Mouse (Mus musculus): ENCODE measurements around the gene Dda1. TPM values are rescaled to one million over a fixed set of nuclear protein-coding genes. Genes with fewer than 3 reads are reported as not detected.

The Dda1 gene
- total RNA-seq, 2 experiments from 2014 or later = 19.6 to 31.4 TPM

- ATAC-seq (replicated peaks; ENCODE audit: low FRiP score, low TSS enrichment, poor library complexity, severe bottlenecking) = no peak
Observed at GRCm38 (mm10) chr8:71466198-71466597, 2.8 kb upstream of the Dda1 start.

- ATAC-seq (replicated peaks; ENCODE audit: low FRiP score, low TSS enrichment, poor library complexity, severe bottlenecking) = no peak
Observed at GRCm38 (mm10) chr8:71467201-71467600, 1.8 kb upstream of the Dda1 start.

- ATAC-seq (replicated peaks; ENCODE audit: low FRiP score, low TSS enrichment, poor library complexity, severe bottlenecking) = no peak
Observed at GRCm38 (mm10) chr8:71468001-71468400, 998 bp upstream of the Dda1 start.

GRCm38 (mm10) chr8:71469411-71469810 is 412 bp downstream of the Dda1 start:
- ATAC-seq (replicated peaks; ENCODE audit: low FRiP score, low TSS enrichment, poor library complexity, severe bottlenecking) = no peak

- ATAC-seq (replicated peaks; ENCODE audit: low FRiP score, low TSS enrichment, poor library complexity, severe bottlenecking) = no peak
Observed at GRCm38 (mm10) chr8:71470146-71470912, 1.3 kb downstream of the Dda1 start.

GRCm38 (mm10) chr8:71470913-71471255 is 1.9 kb downstream of the Dda1 start:
- no peak for ATAC-seq (replicated peaks; ENCODE audit: low FRiP score, low TSS enrichment, poor library complexity, severe bottlenecking)

GRCm38 (mm10) chr8:71471861-71472260 is 2.9 kb downstream of the Dda1 start:
- no peak for ATAC-seq (replicated peaks; ENCODE audit: low FRiP score, low TSS enrichment, poor library complexity, severe bottlenecking)

GRCm38 (mm10) chr8:71472601-71473386 is 3.8 kb downstream of the Dda1 start:
- ATAC-seq (replicated peaks; ENCODE audit: low FRiP score, low TSS enrichment, poor library complexity, severe bottlenecking) = no peak

GRCm38 (mm10) chr8:71474344-71474743 is 5.3 kb downstream of the Dda1 start:
- ATAC-seq (replicated peaks; ENCODE audit: low FRiP score, low TSS enrichment, poor library complexity, severe bottlenecking) = no peak

- no peak for ATAC-seq (replicated peaks; ENCODE audit: low FRiP score, low TSS enrichment, poor library complexity, severe bottlenecking)
Observed at GRCm38 (mm10) chr8:71474785-71475701, 6.0 kb downstream of the Dda1 start.

GRCm38 (mm10) chr8:71475702-71476075 is 6.7 kb downstream of the Dda1 start:
- no peak for ATAC-seq (replicated peaks; ENCODE audit: low FRiP score, low TSS enrichment, poor library complexity, severe bottlenecking)

GRCm38 (mm10) chr8:71476099-71476940 is 7.3 kb downstream of the Dda1 start:
- ATAC-seq (replicated peaks; ENCODE audit: low FRiP score, low TSS enrichment, poor library complexity, severe bottlenecking) = peak; percentile 40; the same call in 1 of the 2 replicates

- no peak; the same call in 1 of the 2 replicates for ATAC-seq (replicated peaks; ENCODE audit: low FRiP score, low TSS enrichment, poor library complexity, severe bottlenecking)
Observed at GRCm38 (mm10) chr8:71477196-71477845, 8.3 kb downstream of the Dda1 start.

- no peak for ATAC-seq (replicated peaks; ENCODE audit: low FRiP score, low TSS enrichment, poor library complexity, severe bottlenecking)
Observed at GRCm38 (mm10) chr8:71478943-71479342, 9.9 kb downstream of the Dda1 start.

- peak; percentile 44; the same call in 1 of the 2 replicates for ATAC-seq (replicated peaks; ENCODE audit: low FRiP score, low TSS enrichment, poor library complexity, severe bottlenecking)
Observed at GRCm38 (mm10) chr8:71483932-71484331, 14.9 kb downstream of the Dda1 start.

- no peak for ATAC-seq (replicated peaks; ENCODE audit: low FRiP score, low TSS enrichment, poor library complexity, severe bottlenecking)
Observed at GRCm38 (mm10) chr8:71484736-71485135, 15.7 kb downstream of the Dda1 start.

- peak; percentile 41 for ATAC-seq (replicated peaks; ENCODE audit: low FRiP score, low TSS enrichment, poor library complexity, severe bottlenecking)
Observed at GRCm38 (mm10) chr8:71485142-71486135, 16.4 kb downstream of the Dda1 start, which contains the start of gene Ano8. Ano8 (minus strand) TSS chr8:71485963.

All from megakaryocyte-erythroid progenitor cell, adult 5-6 weeks (primary cell).